Mouse (Mus musculus) hematopoietic stem cell, adult 5-6 weeks (primary cell): ENCODE results near the gene Itgb5. TPM values are rescaled to one million over a fixed set of nuclear protein-coding genes. Genes with fewer than 3 reads are reported as not detected.

Experiments
- ATAC-seq, 2 experiments: fragments of 125-278 bp in 1 of 2; replicated peaks in 1 of 2; 2 replicates each; pipeline ENCODE4 v1.8.0; 2016 to 2017; ENCODE audit warnings: inconsistent platforms in 2 of 2, mild to moderate bottlenecking in 2 of 2, moderate number of reproducible peaks in 2 of 2, low read depth in 1 of 2, moderate TSS enrichment in 1 of 2; ENCODE audit not compliant: low FRiP score in 2 of 2, poor library complexity in 2 of 2, severe bottlenecking in 2 of 2, insufficient read depth in 1 of 2, low TSS enrichment in 1 of 2
- total RNA-seq: library from RNA; stranded (forward); fragments of 172-1452, 232-1000 nt; gene quantifications from 2 replicates; pipeline ENCODE4 v1.2.3, GENCODE M21; 2017

Itgb5 gene
- total RNA-seq, 1 experiment from 2014 or later: 19.9 TPM

DNA sequence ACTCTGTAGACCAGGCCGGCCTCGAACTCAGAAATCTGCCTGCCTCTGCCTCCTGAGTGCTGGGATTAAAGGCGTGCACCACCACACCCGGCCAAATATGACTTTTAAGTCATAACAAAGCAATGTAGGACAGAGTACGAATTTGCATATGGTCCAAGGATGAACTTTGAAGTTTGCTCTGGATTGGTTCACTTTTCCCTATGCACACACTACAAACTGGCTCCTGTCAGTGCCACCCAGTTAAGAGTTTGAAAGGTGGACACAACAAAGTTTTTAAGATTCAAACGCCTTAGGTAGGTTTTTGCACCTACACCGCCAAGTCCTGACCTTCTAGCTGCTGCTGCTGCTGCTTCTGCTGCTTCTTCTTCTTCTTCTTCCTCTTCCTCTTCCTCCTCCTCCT is 969 bp upstream of the Itgb5 start:
- no peak for ATAC-seq

DNA sequence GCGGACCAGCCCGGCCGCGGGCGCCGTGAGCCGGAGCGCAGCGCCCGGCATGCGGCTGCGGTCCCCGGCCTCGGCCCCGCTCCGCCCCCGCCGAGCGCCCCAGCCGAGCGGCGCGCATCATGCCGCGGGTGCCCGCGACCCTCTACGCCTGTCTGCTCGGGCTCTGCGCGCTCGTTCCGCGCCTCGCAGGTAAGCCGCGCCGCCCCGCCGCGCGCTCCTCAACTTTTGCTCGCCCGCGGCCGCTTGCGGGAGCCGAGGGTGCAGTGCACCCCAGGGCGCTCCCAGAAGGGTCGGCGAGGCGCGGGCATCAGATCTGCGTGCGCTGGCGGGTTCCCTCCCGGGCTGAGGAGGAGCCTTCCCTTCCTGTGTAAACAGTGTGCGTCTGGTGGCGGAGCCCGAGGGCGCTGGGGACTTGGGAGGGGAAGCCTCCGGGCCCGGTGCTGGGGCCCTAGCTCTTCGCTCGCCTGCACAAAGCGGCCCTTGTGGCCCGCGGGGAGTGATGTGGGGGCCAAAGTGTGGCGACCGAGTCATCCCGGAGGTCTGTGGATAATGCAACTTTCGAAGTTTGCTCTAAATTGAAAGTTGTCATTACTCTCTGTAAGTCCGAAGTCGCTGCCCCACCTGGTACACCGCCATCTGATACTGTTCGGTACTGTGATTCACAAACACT is 512 bp downstream of the Itgb5 start:
- ATAC-seq: peak; percentile 18 to 33; a peak in 1 of 4 replicates

DNA sequence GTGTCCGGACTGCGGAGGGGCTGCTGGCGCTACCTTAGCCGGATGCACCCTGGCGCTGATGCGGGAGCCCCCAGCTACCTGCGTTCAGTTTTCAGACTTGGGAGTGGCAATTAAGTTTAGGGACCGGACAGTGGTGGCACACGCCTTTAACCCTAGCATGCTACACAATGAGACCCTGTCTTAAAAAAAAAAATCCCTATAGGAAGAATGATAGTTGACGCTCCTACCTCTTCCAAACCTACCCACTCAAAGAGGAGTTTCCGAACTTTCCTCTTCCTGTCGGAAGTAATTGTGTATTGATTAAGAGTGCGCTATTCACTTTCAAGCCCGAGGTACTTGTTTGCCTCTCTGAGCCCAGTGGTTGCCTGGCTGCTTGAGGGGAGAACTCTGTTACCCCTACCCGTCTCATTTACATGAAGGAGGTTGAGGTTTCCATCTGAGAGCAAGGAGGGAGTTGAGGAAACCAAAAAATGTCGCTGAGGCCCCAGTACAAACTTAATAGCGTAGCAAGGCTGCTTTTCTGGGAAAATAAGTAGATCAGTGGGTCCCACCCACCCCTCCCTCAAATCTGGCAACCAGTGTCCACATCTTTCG is 1.1 kb downstream of the Itgb5 start:
- peak in 1 of 2 experiments; percentile 9; a peak in 1 of 4 replicates for ATAC-seq

DNA sequence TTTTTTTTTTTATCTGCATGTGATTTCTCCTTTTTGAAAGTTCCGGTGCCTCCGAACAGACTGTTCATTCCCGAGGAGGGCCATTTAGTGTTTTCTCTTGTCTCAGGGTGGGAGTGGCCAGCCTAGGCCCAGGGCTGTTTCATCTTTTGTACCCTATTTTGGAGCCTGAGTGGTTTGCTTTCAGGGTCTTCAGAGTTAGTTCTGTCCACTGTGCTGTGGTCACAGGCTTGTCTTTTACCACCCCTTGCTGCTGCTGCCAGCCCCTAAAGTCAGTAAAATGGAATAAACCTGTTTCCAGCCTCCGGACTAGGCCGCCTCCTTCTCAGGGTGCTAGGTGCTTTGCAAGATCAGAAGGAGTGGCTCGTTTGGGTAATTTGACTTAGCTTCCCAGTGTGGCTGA is 2.6 kb downstream of the Itgb5 start:
- ATAC-seq: no peak

DNA sequence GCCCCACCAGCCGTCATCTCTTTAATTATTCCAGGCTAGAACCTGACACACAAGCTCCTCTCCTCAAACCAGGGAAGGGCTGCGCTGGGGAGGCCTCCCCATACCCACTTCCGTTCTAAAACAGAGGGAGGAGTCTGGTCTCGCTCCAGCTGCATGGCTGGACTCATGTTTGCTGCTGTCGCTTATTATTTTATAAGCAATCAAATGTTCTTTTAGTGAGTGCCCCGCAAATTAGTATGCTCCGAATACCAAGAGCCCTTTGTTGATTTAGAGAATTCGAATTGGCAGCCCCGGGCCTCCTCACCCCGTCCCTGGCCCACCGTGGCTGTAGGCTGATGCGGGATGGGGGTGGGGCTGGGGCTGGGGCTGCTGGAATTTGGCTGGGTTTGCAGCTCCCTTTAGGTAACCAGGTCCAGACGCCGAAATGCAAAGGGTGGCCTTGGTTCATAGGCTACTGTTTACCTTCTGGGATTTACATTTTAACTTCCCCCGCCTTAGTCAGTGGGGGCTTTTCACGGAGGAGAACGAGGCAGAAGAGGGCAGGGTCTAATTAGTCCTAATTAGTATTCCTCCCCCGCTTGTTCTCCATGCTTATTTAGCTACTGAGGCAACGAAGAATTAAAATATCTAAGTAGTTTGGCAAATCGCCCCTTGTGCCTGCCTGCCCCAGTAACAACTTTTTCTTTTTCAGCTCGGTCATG is 3.4 kb downstream of the Itgb5 start:
- peak; percentile 43 to 46; a peak in 2 of 4 replicates for ATAC-seq

DNA sequence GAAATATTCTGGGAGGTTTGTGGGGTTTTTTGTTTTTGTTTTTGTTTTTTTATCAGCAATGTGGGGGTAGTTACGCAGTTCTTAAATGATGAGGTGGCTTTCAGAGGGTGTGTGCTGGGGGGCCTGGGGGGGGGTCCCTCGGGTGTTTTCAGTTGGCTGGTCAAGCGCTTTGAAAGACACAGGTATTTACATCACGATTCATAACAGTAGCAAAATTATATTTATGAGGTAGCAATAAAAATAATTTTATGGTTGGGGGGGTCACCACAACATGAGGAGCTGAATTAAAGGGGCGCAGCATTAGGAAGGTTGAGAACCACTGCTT is 3.9 kb downstream of the Itgb5 start:
- ATAC-seq: no peak

DNA sequence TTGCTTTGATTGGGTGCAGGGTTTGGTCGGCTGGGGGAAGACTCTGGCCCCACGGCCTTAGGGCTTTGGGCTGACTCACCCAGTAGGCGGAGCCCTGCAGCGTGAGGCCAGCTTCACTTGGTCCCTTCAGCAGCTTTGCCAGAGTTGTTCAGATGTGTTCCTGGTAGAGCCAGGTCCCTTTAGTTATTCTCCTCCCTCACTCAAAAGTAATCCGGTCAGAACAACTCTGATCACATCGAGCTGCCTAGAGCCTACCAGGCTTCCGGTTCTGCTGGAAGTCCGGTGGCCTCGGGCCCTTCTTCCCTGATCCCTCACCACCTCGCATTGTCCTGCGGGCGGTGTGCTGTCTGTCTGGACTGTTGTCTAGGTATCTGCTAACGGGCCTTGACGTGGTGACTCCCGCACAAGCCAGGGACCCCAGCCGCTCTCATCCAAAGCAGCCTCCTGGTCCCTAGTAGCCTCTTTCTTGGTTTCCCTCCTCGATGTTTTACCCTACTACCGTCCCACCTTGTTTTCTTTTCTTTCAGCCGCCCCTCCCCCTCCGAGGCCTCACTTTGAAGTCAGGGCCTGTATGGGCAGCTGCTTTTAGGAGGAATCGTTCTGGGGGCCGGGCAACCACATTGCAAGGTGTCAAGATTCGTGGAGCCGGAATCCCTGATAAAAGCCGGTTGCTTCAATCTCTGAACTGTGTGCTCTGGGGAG is 4.5 kb downstream of the Itgb5 start:
- ATAC-seq: peak; percentile 36 to 56; a peak in 2 of 4 replicates

DNA sequence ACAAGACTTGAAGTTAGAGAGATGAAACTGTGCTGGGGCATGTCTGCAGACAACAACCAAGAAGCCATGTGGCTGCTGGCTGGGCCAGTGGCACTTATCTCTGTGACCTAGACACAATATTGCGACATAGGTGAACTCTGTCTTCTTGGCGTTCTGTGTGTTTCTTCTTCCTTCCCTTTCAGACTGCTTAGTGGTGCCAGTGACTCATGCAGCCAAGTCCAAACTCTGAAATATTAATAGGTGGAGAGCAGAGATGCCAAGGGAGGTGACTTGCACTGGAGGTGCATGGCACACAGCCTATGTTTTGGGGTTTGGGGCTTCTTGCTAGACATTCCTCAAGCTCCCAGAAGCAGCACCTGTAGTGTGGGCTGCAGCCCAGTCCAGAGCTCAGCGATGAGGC is 7.2 kb downstream of the Itgb5 start:
- peak; percentile 24 to 34; a peak in 2 of 4 replicates for ATAC-seq

DNA sequence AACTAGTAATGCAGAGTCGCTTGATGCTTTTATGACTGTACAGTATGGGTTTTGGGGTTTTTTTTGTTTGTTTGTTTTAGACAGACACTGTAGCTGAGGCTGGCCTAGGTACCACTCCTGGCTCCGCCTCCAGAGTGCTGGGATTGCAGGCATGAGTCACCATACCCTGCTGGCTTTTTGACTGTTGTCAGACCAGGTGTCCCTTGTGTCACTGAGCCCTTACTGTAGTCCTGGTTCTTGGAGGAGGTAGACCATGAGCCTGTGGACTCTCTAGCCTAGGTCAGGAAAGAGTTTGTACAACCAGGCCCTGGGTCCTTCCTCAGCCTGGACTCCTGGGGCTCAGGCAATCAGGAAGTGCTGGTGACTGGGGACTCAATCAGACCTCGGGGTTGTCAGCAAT is 7.7 kb downstream of the Itgb5 start:
- no peak for ATAC-seq

DNA sequence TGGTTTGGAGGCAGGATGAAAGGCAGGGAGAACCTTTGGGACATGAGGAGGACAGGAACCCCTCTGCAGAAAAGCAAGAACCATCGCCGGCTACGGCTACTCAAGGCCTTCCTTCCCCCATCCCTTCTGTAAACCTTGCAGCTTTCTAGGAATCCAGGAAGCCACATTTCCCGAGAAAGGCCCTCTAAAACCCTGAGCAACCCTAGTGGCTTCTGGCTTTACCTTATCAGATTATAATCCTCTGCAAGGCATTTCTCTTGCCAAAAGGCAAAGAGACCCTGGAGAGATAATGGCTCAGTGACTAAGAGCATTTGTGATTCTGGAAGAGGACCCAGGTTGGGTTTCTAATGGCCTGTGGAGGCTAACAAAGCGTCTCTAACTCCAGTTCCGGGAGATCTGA is 11.2 kb downstream of the Itgb5 start:
- ATAC-seq: no peak

DNA sequence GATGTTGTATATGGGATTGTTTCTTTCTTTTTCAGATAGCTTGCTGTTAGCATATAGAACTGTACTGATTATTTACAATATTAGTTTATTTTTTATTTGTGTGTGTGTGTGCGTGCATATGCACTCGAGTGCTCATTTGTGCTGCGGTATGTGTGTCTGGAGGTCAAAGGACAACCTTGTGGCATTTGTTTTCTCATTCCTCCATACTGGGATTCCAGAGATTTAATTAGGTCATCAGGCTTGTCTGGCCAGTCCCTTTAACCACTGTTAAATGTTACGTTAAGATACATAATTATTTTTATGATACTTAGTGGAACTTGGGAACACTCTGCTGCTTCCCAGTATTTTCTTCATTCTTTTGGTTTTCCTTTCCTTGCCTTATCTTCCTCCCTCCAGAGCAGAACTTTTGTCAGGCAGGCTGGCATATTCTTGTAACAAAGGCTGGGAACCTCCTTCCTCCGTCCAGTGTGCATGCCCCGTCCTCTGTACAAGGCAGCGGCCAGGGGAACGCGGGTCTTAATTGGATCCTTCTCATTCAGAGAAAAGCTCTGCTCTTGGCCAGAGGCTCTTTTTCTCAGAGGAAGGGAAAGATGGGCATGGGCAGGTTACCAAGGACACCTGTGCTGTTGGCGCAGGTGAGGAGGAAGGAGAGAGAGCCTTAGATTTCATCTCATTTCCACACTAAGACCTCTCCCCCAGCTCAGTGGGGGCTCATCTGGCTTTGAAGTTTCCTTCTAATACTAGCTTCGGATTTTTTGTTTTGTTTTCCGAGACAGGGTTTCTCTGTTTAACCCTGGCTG is 12.8 kb downstream of the Itgb5 start:
- no peak for ATAC-seq

DNA sequence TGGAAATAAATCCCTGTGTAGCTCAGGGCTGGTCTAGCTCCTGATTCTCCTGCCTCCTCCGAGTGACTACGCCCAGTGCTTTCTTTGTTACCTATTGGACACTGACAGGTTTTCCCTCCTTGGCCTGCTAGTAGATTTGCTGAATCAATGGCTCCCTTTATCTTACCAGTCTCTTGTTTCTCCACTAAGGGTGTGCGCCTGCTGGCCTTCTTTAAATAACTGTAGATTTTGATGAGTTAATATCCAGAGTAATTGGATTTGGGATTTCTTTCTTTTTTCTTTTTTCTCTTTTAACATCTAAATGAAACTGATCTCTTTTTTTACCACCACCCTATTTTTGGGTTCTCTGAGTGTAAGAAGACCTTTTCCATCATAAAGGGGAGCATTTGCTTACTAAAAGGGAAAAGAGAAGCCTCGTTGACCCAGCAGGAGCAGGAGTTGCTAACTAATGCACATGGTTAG is 14.7 kb downstream of the Itgb5 start:
- ATAC-seq: no peak

DNA sequence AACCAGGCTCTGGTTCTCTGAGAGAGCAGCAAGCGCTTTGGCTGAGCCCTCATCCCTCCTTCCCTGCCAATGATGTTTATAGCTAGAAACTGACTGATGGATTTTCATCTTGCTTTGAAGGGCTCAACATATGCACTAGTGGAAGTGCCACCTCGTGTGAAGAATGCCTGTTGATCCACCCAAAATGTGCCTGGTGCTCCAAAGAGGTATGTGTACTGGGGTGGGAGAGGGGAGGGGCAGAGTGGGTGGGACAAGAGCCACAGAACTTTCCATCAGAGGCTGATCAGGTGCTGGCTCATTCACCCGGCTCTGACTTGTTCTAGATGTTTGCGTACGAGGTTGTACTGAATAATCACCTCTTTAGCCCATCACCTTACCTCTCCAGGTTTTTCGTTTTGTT is 15.4 kb downstream of the Itgb5 start:
- no peak for ATAC-seq

DNA sequence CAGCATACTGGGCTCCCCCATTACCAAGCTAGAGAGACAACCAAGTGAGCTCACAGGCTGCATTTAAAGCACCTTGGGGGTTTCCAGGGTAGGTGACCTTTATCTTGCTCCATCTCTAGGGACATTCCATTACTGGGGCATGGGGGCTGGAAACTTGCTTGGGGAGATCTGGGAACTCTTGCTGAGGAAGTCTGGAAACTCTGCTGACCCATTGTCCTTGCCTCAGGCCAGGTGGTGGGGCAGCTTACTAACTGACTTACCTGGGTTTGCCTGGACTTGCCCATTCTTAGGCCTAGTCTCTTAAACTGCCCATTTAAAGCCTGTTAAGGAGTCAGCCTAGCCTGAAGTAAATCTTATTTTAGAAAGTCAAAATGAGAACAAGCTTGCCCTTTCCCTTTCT is 23.8 kb downstream of the Itgb5 start:
- no peak for ATAC-seq

DNA sequence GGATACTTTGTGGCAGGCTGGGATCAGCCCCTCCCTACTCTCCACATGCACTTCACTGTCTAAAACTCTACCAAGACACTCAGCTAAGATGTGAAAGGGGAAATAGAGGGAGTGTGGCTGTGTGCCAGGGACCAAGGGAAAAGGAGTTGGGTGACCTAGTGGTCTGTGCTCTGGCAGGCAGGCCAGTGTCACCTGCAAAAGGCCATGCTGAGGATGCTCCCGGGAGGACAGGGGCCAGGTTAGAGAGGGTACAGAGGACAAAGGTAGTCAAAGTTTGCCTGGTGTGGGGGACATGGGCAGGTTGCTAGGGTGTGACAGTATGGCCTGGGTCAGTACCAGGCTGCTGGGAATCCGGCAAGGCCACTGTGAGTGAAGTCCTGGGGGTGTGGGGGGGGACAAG is 29.3 kb downstream of the Itgb5 start:
- ATAC-seq: no peak

DNA sequence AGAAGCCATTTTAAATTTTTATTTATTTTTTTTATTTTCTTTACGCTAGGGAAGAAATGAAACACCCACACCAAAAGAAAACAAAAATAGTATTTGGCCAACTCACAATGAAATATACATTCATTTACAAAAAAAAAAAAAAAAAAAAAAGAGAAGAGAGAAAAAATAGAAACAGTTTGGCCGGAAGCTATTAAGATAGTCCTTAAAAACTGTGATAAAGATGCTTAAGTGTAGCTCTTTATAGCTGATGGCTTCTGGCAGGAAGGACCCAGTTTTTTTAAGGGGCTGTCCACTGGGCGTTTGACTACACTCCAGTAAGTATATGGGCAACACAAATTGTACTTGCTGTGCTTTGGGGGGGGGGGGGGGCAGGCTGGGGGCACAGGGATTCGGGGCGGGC is 29.9 kb downstream of the Itgb5 start:
- ATAC-seq: no peak

DNA sequence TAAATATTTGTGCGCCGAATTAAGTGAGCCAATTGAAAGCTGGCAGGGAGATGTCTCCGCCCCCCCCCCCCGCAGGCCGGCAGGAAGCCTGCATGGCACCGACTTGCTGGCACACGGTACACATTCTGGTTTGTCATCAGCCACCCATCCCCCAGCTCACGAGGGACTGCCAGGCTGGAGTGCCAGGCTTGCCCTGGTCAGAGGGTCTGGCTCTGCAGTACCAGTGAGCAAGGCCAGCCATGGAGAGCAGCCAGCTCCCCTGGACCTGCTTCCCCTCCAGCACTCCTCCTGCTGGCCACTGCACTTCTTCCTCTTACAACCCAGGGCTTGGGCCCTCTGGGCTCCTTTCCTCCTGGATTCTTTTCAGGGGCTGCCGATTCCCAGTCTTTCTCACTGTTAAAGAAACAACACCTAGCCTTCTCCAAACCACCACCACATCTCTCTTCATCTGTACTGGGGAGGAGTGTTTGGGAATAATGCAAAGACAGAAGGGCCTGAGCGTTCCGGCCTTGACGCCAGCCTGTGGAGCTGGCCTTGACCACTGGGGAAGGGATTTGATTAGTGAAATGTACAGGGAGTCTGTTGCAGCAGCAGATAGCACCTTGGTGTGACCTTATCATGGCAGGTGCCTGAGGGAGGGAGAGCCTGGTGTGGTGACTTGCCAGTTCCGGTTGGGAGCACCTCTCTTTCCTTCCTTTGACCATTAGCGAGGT is 30.7 kb downstream of the Itgb5 start:
- peak; percentile 65 to 66; a peak in 3 of 4 replicates for ATAC-seq
